Mouse (Mus musculus): ENCODE measurements at regions not wholly inside any gene's neighbourhood (a gene's known extent, or its start where the extent isn't known, plus 50 kb on each side); places are given as distances from the start of the nearest gene placed in this dataset.
A peak's percentile ranks its signal among the peaks of the same experiment; 100 is the strongest.

- no peak for DNase-seq (ENCODE audit: low spot score)
Measured at GRCm38 (mm10) chr12:51118781-51119180, 229.1 kb upstream of the G2e3 start.

DNA sequence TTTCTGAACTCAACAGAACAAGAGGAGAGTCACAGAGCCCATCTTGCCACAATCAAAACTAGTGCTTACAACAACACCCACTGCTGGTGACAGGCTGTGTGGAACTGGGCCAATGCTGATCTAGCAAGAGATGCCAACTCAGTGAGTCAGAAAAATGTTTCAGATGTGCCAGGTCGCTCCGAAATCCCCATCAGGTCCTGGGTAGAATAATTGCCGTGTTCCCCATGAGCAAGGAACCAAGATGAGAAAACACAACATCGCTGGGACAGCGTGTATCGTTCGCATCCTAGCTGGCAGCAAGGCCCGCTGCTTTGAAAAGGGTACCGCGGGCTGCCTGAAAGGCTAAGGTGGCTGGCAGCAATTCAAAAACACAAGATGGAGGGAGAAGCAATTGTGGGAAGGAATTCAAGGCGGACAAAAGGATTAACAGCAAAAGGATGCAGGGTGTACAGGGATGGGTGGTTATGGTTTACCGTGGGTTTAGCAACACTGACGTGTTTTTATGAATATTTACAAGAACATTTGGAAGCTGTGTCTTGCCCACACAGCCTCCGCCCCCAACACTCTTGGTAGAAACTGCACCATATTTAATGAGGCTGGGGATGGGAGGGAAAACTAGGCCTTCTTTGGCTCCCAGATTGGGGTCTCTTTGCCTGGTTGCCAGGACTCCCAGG lies 229.7 kb upstream of the G2e3 start:
- peak; percentile 6 for DNase-seq (ENCODE audit: low spot score)

- no peak for DNase-seq (ENCODE audit: low spot score)
Measured at GRCm38 (mm10) chr12:51117436-51118020, 230.3 kb upstream of the G2e3 start.

- DNase-seq (ENCODE audit: low spot score) = no peak
Measured at GRCm38 (mm10) chr12:51111811-51112210, 236.1 kb upstream of the G2e3 start.

DNA sequence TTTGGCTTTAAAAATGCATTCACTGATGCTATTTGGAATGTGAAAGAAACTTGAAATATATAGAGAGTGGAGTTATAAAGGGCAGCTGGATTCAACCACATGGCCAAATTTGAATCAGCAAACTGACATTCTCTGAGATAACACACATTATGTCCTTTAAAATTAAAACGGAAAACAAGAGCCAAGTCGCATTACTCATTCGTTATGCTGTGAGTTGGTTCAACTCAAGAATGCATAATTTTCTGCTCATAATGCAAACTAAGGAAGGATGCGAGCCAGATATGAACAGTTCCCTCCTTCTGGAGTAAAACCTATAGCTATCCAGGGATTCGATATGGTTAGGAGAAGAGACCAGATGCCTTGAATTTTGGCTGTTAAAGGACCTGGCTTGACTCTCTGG lies 239.8 kb upstream of the G2e3 start:
- DNase-seq (ENCODE audit: low spot score) = no peak

DNA sequence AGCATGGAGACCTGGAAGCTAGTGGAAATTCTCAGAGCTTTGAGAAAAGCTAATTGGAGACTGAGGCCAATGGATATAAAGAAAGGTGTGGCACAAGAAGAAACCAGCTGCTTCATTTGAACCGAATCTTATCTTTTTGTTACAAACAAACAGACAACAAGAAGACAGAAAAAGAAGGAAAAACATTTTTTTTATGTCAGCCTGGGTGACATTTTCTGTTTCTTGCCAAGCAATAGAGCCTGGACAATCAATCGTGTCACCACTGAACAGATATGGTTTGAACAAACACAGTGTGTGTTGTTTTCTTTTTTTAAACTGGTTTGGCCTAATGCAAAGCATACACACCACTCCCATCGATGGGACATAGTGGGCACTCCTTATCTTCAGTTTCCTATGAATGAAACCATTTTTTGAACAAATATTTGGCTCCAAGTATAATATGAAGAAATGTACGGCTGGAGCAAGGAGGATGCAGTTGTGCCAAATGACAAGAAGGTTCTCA lies 244.3 kb upstream of the G2e3 start:
- no peak for DNase-seq (ENCODE audit: low spot score)

GRCm38 (mm10) chr12:51101636-51102035 lies 246.2 kb upstream of the G2e3 start:
- DNase-seq (ENCODE audit: low spot score) = no peak

- no peak for DNase-seq (ENCODE audit: low spot score)
Measured at GRCm38 (mm10) chr12:51100868-51101267, 247.0 kb upstream of the G2e3 start.

DNA sequence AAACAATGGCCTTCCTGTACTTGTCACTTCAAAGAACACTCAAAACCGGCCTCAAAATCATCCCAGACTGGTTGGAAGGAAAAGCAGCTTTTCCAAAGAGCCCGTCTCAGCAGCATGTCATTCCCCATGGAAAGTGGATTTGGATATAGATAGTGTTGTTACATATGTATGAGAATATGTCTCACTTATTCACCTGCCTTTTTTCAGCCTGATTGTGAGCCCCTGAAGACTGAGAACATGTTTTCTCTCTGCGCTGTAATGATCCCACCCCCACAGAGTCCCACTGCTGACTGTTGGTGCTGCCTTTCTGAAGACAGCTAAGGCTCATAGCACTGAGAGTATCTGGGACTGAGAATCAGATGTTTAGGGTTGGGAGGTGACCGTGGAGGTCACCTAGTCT lies 251.9 kb upstream of the G2e3 start:
- no peak for DNase-seq (ENCODE audit: low spot score)

DNA sequence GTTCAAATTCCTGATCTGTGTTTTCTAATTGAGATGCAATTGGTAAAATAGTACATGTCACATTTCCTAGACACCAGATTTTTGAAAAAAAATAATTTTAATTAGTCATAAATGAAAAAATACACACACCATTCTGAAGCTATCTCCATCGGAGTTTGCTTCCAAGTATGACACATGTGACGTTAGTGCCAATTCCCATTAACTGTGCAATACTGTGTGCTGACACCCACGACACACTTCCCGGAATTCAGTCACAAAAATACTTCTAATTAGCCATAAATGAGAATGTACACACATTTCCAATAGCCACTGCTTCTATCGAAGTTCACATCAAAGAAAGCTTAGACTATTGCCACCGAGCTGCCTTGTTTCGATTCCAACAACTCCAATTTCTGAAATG lies 258.5 kb upstream of the G2e3 start:
- no peak for DNase-seq (ENCODE audit: low spot score)

DNA sequence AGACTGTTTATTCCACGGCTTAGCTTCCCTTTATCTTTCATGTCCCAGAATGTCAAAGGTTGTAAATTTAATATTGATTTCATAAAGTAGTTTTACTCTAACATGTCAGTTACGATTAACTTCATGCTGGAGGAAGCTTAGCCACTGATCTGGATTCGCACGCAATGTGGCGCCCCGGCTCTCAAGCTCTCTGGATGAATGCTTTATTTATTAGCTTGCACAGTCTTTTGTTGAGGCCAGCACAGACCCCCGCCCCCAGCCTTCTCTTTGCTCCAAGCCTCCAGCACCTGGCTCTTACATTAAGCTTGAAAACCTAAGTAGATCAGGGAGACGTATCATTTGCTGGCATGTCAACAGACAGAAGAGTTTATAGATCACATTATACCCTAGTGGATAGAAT lies 266.1 kb upstream of the G2e3 start:
- DNase-seq (ENCODE audit: low spot score) = no peak

- no peak for DNase-seq (ENCODE audit: low spot score)
Measured at GRCm38 (mm10) chr12:51073503-51073902, 274.4 kb upstream of the G2e3 start.

- DNase-seq (ENCODE audit: low spot score) = no peak
Measured at GRCm38 (mm10) chr12:51060931-51061330, 286.9 kb upstream of the G2e3 start.

DNA sequence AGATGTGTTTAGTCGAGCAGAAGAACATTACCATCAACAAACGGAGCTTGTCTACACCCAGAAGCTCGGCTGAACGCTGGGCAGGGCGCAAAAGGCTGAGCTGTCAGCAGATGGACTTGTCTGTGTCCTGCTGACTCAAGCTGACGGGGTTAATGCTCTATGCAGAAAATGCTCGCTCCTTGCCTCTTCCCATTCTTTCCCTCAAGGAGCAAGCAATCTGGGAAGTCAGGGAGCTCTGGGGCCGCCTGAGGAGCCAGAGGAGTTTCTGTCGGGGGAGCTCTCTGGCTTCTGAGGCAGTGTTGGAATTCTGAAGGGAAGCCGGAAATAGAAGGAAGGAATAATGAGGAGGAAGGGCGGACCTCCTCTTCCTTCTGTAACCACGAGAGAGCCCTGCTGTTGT lies 289.3 kb upstream of the G2e3 start:
- peak; percentile 3 for DNase-seq (ENCODE audit: low spot score)

GRCm38 (mm10) chr12:51058104-51058503 lies 289.8 kb upstream of the G2e3 start:
- DNase-seq (ENCODE audit: low spot score) = no peak

DNA sequence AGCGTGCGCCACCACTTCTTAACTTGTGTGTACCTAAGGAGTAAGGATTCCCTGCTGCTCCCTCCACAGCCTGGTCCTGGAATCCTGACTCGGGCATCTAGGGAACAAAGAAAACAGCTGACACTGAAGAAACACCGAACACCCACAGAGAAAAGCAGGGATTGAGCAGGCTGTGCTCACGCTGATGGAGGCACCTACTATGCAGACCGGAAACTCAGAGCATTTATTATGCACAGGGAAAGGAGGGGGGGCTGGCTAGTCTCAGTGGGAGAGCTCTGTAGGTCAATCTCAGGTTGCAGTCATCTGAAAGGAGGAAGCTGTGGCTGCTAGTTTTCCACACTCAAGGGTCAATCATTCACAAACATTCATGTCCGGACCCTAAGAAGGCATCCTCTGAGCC lies 300.7 kb upstream of the G2e3 start:
- DNase-seq (ENCODE audit: low spot score) = no peak

DNA sequence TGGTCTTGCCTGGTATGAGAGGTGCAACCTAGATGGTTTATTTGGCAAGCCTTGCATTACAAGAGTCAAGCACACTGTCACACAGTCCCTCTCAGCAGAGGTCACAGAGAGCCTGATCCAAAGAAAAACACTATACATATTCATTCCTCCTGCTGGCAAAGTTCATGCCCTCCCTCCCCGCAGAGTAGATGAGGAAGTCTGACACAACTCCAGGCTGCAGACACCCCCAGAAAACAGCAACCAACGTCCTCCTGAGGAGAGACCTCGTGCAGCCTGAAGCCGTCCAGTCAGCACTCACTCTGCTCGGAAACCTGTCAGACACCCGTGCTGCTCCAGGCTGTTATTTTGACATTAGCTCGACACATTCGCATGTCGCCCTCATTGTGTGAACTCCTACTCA lies 302.4 kb upstream of the G2e3 start:
- DNase-seq (ENCODE audit: low spot score) = no peak

- DNase-seq (ENCODE audit: low spot score) = no peak
Measured at GRCm38 (mm10) chr12:51045020-51045419, 302.8 kb upstream of the G2e3 start.

GRCm38 (mm10) chr12:51032193-51032592 lies 315.7 kb upstream of the G2e3 start:
- no peak for DNase-seq (ENCODE audit: low spot score)

GRCm38 (mm10) chr12:51028601-51029174 lies 319.2 kb upstream of the G2e3 start:
- no peak for DNase-seq (ENCODE audit: low spot score)

DNA sequence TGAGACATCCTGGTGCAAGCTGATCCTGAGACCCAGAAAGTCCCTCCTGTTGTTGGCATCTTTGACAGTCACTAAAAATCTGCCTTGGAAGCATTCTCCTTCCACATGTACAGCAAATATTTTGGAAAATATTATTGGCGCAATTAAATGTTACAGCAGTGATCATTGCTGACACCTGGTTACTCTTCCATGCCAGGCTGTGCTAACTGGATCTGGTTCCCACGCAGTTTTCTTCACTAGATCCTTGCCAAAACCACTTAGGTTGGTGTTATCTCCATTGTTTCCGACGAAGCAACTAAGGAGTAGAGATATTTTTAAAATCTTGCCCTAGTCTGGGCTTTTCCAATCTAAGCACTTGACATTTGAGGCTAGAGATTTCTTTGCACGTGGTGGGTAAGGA lies 321.8 kb upstream of the G2e3 start:
- DNase-seq (ENCODE audit: low spot score) = no peak

DNA sequence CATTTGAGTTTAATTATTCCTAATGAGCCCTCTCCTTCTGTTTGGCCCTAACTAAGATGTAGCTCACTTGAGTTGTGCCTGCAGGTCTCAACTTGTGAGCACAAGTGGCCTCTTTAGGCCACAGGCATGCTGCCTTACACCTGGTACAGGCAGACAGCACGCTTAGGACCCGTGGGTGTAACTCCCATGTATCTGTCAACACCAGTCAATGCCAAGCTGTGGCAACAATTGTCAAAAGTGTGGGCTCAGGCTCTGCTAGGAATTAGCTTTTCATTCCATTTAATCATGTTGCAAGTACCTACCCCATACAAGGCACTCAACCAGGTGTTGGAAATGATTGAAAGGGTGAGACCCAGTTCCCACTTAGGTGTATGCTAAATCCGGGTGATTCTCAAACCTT lies 322.3 kb upstream of the G2e3 start:
- no peak for DNase-seq (ENCODE audit: low spot score)

DNA sequence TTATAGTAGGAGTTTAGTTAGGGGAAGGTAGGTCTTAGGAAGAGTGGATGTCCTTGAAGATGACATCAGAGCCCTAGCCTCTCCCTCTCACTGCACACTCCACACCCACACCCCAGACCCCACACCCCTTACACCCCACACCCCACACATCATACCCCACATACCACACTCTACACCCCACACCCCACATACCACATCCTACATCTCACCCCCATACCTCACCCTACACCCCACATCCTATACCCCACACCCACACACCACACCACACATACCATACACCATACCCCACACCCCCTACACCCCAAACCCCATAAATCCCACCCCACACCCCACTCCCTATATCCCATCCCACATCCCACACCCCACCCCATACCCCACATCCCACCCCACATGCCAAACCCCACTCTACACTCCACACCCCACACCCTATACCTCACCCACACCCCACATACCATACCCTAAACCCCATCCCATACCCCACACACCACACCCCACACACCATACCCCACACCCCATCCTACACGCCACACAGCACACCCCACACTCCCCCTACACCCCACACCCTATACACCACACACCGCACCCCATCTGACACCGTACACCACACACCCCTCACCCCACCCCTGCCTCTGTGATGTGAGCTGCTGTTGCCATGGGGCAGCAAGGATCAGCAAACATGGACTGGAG lies 323.7 kb upstream of the G2e3 start:
- no peak for DNase-seq (ENCODE audit: low spot score)

Measured in testis, postnatal 14 days (tissue).